30 mouse cellular contexts compared by ENCODE assay signal in genomic region chr6:88216199-88216598, GRCm38 (mm10). TPM values are rescaled to one million over a fixed set of nuclear protein-coding genes. Genes with fewer than 3 reads are reported as not detected.
"Had no signal": no experiment of that assay in that cellular context is flagged by ENCODE, and none has a peak within 500 bp of the region (broad histone marks: within the 10 kb centered on the region; RNA-seq: fewer than 3 reads in every experiment).

No protein-coding gene starts in this region.

- DNase-seq: gastrocnemius, adult 2 months; gastrocnemius, postnatal 10 days; gastrocnemius, postnatal 25 days; heart, adult 18-20 months; heart, postnatal 10 days; heart, postnatal 4 days; kidney, adult 2 months; kidney, postnatal 25 days; kidney, postnatal 4 days; liver; liver, embryonic 13.5 days had no signal

- H3K9me3 ChIP-seq: heart, embryonic 10.5 days; hindbrain, embryonic 12.5 days; intestine, embryonic 15.5 days; limb, embryonic 10.5 days had no signal

- H3K4me1 ChIP-seq: heart, embryonic 10.5 days; heart, embryonic 12.5 days; intestine, embryonic 15.5 days; limb, embryonic 10.5 days; limb, embryonic 12.5 days had no signal

- H3K27me3 ChIP-seq: intestine, embryonic 15.5 days had no signal

- H3K27ac ChIP-seq: gastrocnemius, adult 2 months; heart, embryonic 10.5 days; hindbrain, embryonic 12.5 days; hindbrain, embryonic 14.5 days; intestine, embryonic 15.5 days; kidney, postnatal 0 days; layer of hippocampus, adult 2 months; left cerebral cortex, adult 2 months; limb, embryonic 10.5 days; limb, embryonic 12.5 days; liver, embryonic 13.5 days had no signal

- H3K9ac ChIP-seq: heart, embryonic 12.5 days; hindbrain, embryonic 12.5 days; hindbrain, embryonic 14.5 days; intestine, embryonic 15.5 days; limb, embryonic 12.5 days; liver, embryonic 13.5 days had no signal

- H3K4me3 ChIP-seq: gastrocnemius, adult 2 months; heart, embryonic 10.5 days; heart, embryonic 12.5 days; hindbrain, embryonic 10.5 days; hindbrain, embryonic 12.5 days; intestine, embryonic 15.5 days; layer of hippocampus, adult 2 months; left cerebral cortex, adult 2 months; limb, embryonic 10.5 days; limb, embryonic 12.5 days; liver, embryonic 13.5 days had no signal

- ATAC-seq: hindbrain, embryonic 16.5 days; inflammation-experienced regulatory T-cells, adult 6 months; intestine, embryonic 15.5 days; intestine, postnatal 0 days had no signal

- H3K4me2 ChIP-seq: heart, embryonic 12.5 days; hindbrain, embryonic 12.5 days; hindbrain, embryonic 14.5 days; intestine, embryonic 15.5 days; limb, embryonic 12.5 days; liver, embryonic 11.5 days; liver, embryonic 13.5 days had no signal

- H3K36me3 ChIP-seq: heart, embryonic 10.5 days; heart, embryonic 12.5 days; hindbrain, embryonic 10.5 days; hindbrain, embryonic 12.5 days; intestine, embryonic 15.5 days; limb, embryonic 10.5 days; limb, embryonic 12.5 days; liver, embryonic 13.5 days had no signal

RNA-seq across cellular contexts. Expression of gene Dnajb8, which starts 5.9 kb away (rescaled TPM):
- polyA plus RNA-seq: frontal cortex, adult 2 months; heart, embryonic 10.5 days; heart, embryonic 12.5 days; heart, embryonic 14.5 days; heart, embryonic 16.5 days; hindbrain, embryonic 10.5 days; hindbrain, embryonic 12.5 days; hindbrain, embryonic 14.5 days; hindbrain, embryonic 16.5 days; inflammation-experienced regulatory T-cells, adult 6 months; intestine, embryonic 15.5 days; intestine, postnatal 0 days; kidney, adult 2 months; kidney, postnatal 0 days; limb, embryonic 10.5 days; limb, embryonic 12.5 days; limb, embryonic 14.5 days; liver, embryonic 11.5 days; liver, embryonic 13.5 days had no signal

RNA-seq across cellular contexts. Expression of gene Gata2, which starts 22.5 kb away (rescaled TPM):
- polyA plus RNA-seq: inflammation-experienced regulatory T-cells, adult 6 months had no signal
